Comparison of ENCODE assay signal across 15 mouse cellular contexts in genomic region chr13:18790086-18790485, GRCm38 (mm10).
DNase-seq lines count a peak whose midpoint lies in the region; ATAC-seq and TF ChIP-seq lines count a peak whose summit lies in the region.
"Had no signal": no experiment of that assay in that cellular context is flagged by ENCODE, and none has a peak within 500 bp of the region (broad histone marks: within the 10 kb centered on the region; RNA-seq: fewer than 3 reads in every experiment).

No protein-coding gene starts in this region.

- 0 out of 4 replicates have a peak overlapping the region, but pooled peaks of 1 of the 2 experiments have one; percentile 8 for H3K4me3 ChIP-seq in heart, embryonic 14.5 days (ENCODE audit: control insufficient read depth in 1 of 2, insufficient read depth in 1 of 2, low read depth in 1 of 2, low read length in 2 of 2)
- H3K4me3 ChIP-seq in limb, embryonic 14.5 days (replicated peaks; ENCODE audit: low read length): no peak overlapping the region
- H3K4me3 ChIP-seq in limb, embryonic 10.5 days: no peak overlapping the region
- H3K4me3 ChIP-seq in intestine, embryonic 16.5 days (ENCODE audit: low read length): no peak overlapping the region
- H3K4me3 ChIP-seq: hindbrain, embryonic 15.5 days; megakaryocyte, embryonic 14.5 days had no signal

- peak; percentile 6 to 8 for DNase-seq in cerebellum, postnatal 10 days
- no peak for DNase-seq in cerebellum, adult 11-12 months
- DNase-seq in heart, adult 11 months: no peak
- peak; percentile 7 for DNase-seq in limb, embryonic 14.5 days (ENCODE audit: low spot score)
- no peak for DNase-seq in limb, embryonic 10.5 days (ENCODE audit: low spot score)
- DNase-seq in Muller cell, postnatal 12 days (ENCODE audit: inconsistent ontology term): peak; percentile 6
- DNase-seq: adrenal gland, postnatal 14 days; cerebellum, postnatal 25 days; kidney, adult 8-10 months; layer of hippocampus, postnatal 36 days had no signal

- no peak overlapping the region for H3K9ac ChIP-seq in heart, embryonic 14.5 days (ENCODE audit: low read length)
- H3K9ac ChIP-seq in limb, embryonic 14.5 days (ENCODE audit: low read depth, low read length, severe bottlenecking): no peak overlapping the region
- H3K9ac ChIP-seq in intestine, embryonic 16.5 days (ENCODE audit: low read depth, low read length): no peak overlapping the region
- H3K9ac ChIP-seq: hindbrain, embryonic 15.5 days; liver, embryonic 14.5 days had no signal

- peak; percentile 31; the same call in 1 of the 2 replicates for ATAC-seq in heart, embryonic 14.5 days (ENCODE audit: insufficient number of reproducible peaks, insufficient read depth, low FRiP score, low read depth)
- ATAC-seq in limb, embryonic 14.5 days (ENCODE audit: low FRiP score, low read depth): no peak
- no peak for ATAC-seq in intestine, embryonic 16.5 days

- WGBS in heart, embryonic 14.5 days: 42% methylated on average over 6 of the region's 6 CpGs
- 65% methylated on average over 6 of the region's 6 CpGs for WGBS in limb, embryonic 14.5 days
- WGBS in limb, embryonic 10.5 days: 84% methylated on average over 6 of the region's 6 CpGs
- WGBS in intestine, embryonic 16.5 days: 76% methylated on average over 6 of the region's 6 CpGs

- no peaks in the 10 kb centered on the region for H3K27me3 ChIP-seq in heart, embryonic 14.5 days (ENCODE audit: control insufficient read depth, insufficient read depth, low read length)
- H3K27me3 ChIP-seq in limb, embryonic 14.5 days (ENCODE audit: control insufficient read depth, insufficient read depth, low read length): no peaks in the 10 kb centered on the region
- no peaks in the 10 kb centered on the region for H3K27me3 ChIP-seq in limb, embryonic 10.5 days (ENCODE audit: low read depth, poor library complexity, severe bottlenecking)
- H3K27me3 ChIP-seq in intestine, embryonic 16.5 days (replicated peaks; ENCODE audit: control insufficient read depth, insufficient read depth, low read length): no peaks in the 10 kb centered on the region
- H3K27me3 ChIP-seq: hindbrain, embryonic 15.5 days; megakaryocyte, embryonic 14.5 days had no signal

- peak overlapping the region; percentile 49 for H3K4me2 ChIP-seq in heart, embryonic 14.5 days (ENCODE audit: low read length)
- H3K4me2 ChIP-seq in limb, embryonic 14.5 days (replicated peaks; ENCODE audit: low read depth, low read length, severe bottlenecking): no peak overlapping the region
- H3K4me2 ChIP-seq in intestine, embryonic 16.5 days (ENCODE audit: low read depth, low read length): no peak overlapping the region
- H3K4me2 ChIP-seq: hindbrain, embryonic 15.5 days had no signal

- H3K9me3 ChIP-seq in heart, embryonic 14.5 days (ENCODE audit: control insufficient read depth, low read length): no peaks in the 10 kb centered on the region
- no peaks in the 10 kb centered on the region for H3K9me3 ChIP-seq in limb, embryonic 14.5 days (ENCODE audit: control insufficient read depth, low read length)
- no peaks in the 10 kb centered on the region for H3K9me3 ChIP-seq in limb, embryonic 10.5 days (replicated peaks)
- no peaks in the 10 kb centered on the region for H3K9me3 ChIP-seq in intestine, embryonic 16.5 days (ENCODE audit: control insufficient read depth, low read length)
- H3K9me3 ChIP-seq: hindbrain, embryonic 15.5 days; megakaryocyte, embryonic 14.5 days had no signal

- peaks cover 6% of the 10 kb centered on the region; the same call in 1 of the 2 replicates for H3K36me3 ChIP-seq in heart, embryonic 14.5 days (ENCODE audit: control insufficient read depth, insufficient read depth, low read length)
- no peaks in the 10 kb centered on the region for H3K36me3 ChIP-seq in limb, embryonic 14.5 days (ENCODE audit: control insufficient read depth, insufficient read depth, low read length)
- H3K36me3 ChIP-seq in limb, embryonic 10.5 days: no peaks in the 10 kb centered on the region
- H3K36me3 ChIP-seq in intestine, embryonic 16.5 days (ENCODE audit: control insufficient read depth, insufficient read depth, low read length): no peaks in the 10 kb centered on the region
- H3K36me3 ChIP-seq: hindbrain, embryonic 15.5 days had no signal

- peak overlapping the region; percentile 10 to 55; a peak in 2 of 4 replicates for H3K27ac ChIP-seq in heart, embryonic 14.5 days (replicated peaks in 1 of 2; ENCODE audit: control insufficient read depth in 1 of 2, insufficient read depth in 1 of 2, low read depth in 2 of 2, low read length in 2 of 2)
- no peak overlapping the region for H3K27ac ChIP-seq in limb, embryonic 14.5 days (replicated peaks; ENCODE audit: low read depth, low read length)
- H3K27ac ChIP-seq in limb, embryonic 10.5 days: no peak overlapping the region
- H3K27ac ChIP-seq in intestine, embryonic 16.5 days (ENCODE audit: low read length): no peak overlapping the region
- H3K27ac ChIP-seq: hindbrain, embryonic 15.5 days; liver, embryonic 14.5 days had no signal

- no peak for TF ChIP-seq POLR2A in limb, embryonic 14.5 days (IDR thresholded peaks at IDR 0.05; ENCODE audit: borderline replicate concordance, extremely low read depth, insufficient read depth, insufficient read length)

- peaks cover 5 to 10% of the 10 kb centered on the region in 2 experiments for H3K4me1 ChIP-seq in heart, embryonic 14.5 days (ENCODE audit: control insufficient read depth in 2 of 2, insufficient read depth in 2 of 2, low read length in 2 of 2)
- H3K4me1 ChIP-seq in limb, embryonic 14.5 days (ENCODE audit: control insufficient read depth, insufficient read depth, low read length): 0 out of 2 replicates have a peak, but pooled peaks cover 8% of the 10 kb centered on the region
- H3K4me1 ChIP-seq in limb, embryonic 10.5 days: no peaks in the 10 kb centered on the region
- peaks cover 4% of the 10 kb centered on the region; the same call in 1 of the 2 replicates for H3K4me1 ChIP-seq in intestine, embryonic 16.5 days (ENCODE audit: control insufficient read depth, insufficient read depth, low read length)

Comparison
In these comparisons a context has a peak if more than half of its experiments do, and no peak if none do; other contexts are left out.
1. DNase-seq: peak in cerebellum, postnatal 10 days (2 of 2), limb, embryonic 14.5 days (single experiment) and Muller cell, postnatal 12 days (single experiment); none in cerebellum, adult 11-12 months (single experiment), heart, adult 11 months (single experiment) and limb, embryonic 10.5 days (single experiment).
2. H3K27ac ChIP-seq: peak in heart, embryonic 14.5 days (2 of 2); none in limb, embryonic 14.5 days (single experiment), limb, embryonic 10.5 days (single experiment) and intestine, embryonic 16.5 days (single experiment).